Mouse (Mus musculus) heart, adult 8-10 months (tissue): ENCODE data around the gene Srsf2. TPM values are rescaled to one million over a fixed set of nuclear protein-coding genes. Genes with fewer than 3 reads are reported as not detected.
"Not testable (repeated sequence)": the region's sequence is repeated elsewhere in the genome, so short reads cannot be mapped to it uniquely, and the experiment has no call there.

Experiments
- DNase-seq: peaks from one replicate; pipeline ENCODE4 v3.0.0; 2022; ENCODE audit warnings: low spot score
- total RNA-seq, 4 experiments: library from RNA; stranded (reverse); gene quantifications; 2 replicates each; pipeline ENCODE4 v1.2.4; 2022

Gene Srsf2
- total RNA-seq, 4 experiments from 2014 or later: 85.5 to 126 (median 103) TPM

GRCm38 (mm10) chr11:116832172-116832685 is 20.7 kb downstream of the Srsf2 start:
- no peak for DNase-seq

- DNase-seq: peak; percentile 87
These were observed 25.2 kb downstream of the Srsf2 start, which contains the start of gene Mxra7 for GRCm38 (mm10) chr11:116827534-116828165. TSS of gene Mxra7 (minus strand) at chr11:116828046.

GRCm38 (mm10) chr11:116826550-116827504 is 26.1 kb downstream of the Srsf2 start:
- DNase-seq: no peak

DNA sequence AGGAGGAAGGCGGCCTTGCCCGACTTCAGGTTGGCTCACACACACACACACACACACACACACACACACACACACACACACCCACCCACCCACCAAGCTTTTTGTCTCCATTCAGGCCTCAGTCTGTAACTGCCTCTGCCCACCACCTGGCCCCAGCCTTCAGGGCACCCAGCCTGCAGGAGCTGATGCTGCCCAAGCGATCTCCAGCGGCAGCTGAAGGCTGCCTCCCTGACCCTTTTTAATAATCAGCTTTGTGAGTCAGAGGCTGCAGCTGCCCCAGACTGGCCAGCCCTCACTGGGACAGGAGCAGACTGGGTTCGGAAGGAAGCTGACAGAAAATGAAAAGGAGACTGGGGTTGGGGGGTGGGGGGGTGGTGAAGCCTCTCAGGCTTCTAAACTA is 27.7 kb downstream of the Srsf2 start:
- DNase-seq: no peak

- not testable (repeated sequence) for DNase-seq
These were observed 29.0 kb downstream of the Srsf2 start for GRCm38 (mm10) chr11:116823885-116824284.

GRCm38 (mm10) chr11:116823255-116823654 is 29.6 kb downstream of the Srsf2 start:
- DNase-seq: no peak

GRCm38 (mm10) chr11:116822626-116823025 is 30.3 kb downstream of the Srsf2 start:
- DNase-seq: no peak

- DNase-seq: no peak
These were observed 30.7 kb downstream of the Srsf2 start for GRCm38 (mm10) chr11:116822215-116822614.

DNA sequence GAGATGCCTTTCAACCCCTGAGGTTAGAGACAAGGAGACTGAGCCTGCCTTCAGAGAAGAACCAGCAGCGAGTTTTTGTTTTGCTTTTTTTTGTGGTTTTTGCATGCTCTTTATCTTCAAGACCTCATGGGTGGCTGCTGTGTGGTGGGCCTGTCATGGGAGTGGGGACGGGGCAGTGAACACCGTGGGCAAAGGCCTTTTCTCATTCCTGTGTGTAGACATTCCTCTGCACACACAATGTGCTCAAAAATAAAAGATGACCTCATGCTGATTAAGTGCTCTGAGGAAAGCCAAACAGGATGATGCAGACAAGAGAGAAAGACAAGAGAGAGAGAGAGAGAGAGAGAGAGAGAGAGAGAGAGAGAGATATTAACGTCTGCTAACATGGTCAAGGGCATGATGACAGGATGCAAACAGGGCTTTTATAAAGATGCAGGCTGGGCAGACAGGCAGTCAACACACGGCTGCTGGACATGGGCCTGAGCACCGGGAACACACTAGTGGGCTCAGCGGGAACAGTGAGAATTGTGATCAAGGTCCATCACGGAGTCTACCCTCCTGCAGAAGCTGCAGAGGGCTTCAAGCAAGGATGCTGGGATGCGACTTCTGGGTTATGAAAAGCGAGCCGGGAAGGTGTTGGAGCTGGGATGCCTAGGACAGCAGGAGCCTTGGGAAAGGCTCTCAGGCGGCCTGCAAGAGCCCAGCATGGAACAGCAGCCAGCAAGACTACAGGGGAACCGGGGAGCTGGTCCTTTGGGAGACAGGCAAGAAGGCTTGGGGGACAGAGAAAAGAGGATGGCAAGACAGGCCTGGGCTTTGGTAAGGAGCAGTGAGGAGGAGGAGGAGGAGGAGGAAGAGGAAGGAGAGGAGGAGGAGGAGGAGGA is 31.6 kb downstream of the Srsf2 start:
- DNase-seq: no peak

- no peak for DNase-seq
These were observed 32.8 kb downstream of the Srsf2 start for GRCm38 (mm10) chr11:116819932-116820593.

GRCm38 (mm10) chr11:116818722-116819121 is 34.2 kb downstream of the Srsf2 start:
- DNase-seq: no peak

DNA sequence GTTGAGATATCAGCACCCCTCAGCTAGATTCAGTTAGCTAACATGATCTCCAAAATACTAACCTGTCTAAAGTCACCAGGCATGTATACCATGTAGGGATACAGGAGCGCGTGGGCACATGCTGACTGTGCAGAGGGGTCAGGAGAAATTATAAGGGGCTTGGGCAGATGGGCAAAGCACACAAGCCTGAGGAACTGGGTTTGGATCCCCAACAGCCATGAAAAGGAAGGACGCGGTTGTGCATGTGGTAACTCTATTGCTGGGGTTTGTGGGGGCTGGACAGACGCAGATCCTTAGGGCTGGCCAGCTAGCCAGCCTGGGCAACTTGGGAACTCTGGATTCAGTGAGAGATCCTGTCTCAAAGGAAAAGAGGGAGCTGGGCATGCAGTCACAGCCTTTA is 35.3 kb downstream of the Srsf2 start:
- no peak for DNase-seq

- no peak for DNase-seq
These were observed 36.1 kb downstream of the Srsf2 start for GRCm38 (mm10) chr11:116816769-116817168.

GRCm38 (mm10) chr11:116814884-116815415 is 37.9 kb downstream of the Srsf2 start:
- DNase-seq: no peak

DNA sequence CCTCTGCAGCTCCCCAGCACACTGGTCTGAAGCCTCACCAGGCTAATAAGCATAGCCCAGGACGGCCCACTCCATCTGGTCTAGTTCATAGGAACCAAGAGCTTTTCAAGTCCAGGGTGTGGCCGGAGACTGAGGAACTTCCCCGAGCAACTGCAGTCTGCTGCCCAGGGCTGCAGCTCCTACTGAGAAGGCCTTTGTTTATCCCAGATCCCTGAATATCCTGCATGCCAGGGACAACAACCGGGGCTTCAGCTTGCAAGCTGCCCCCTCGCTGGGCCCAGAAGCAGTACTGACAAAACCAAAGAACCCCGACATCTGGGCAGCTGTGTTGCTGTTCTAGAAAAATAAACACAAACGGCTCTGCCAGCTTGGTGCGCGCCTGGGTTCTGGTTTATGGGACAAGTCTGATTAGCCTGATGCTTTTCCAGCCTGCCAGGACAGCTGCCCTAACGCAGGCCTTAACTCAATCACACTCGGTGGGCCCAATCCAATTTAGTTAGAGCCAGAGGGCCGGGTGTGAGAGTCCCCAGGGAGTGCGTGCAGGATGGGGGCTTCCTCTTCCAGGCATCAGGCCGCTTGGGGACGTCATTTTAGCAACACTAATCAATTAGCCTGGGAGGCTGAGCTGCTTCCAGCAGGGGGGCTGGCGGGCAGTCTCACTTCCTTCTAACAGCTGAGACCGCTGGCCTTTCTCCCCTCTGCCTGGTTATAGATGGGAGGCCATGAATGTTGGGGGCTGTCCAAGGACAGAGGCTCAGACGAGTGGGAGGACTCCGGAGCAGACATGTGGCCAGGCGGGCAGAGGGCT is 38.6 kb downstream of the Srsf2 start:
- DNase-seq: peak; percentile 77

- no peak for DNase-seq
These were observed 39.3 kb downstream of the Srsf2 start for GRCm38 (mm10) chr11:116813610-116814009.

- DNase-seq: no peak
These were observed 39.9 kb downstream of the Srsf2 start for GRCm38 (mm10) chr11:116812793-116813529.

GRCm38 (mm10) chr11:116810983-116811901 is 41.7 kb downstream of the Srsf2 start:
- DNase-seq: no peak
